Mouse (Mus musculus): Measurements from ENCODE around the gene Dennd4b. TPM values are rescaled to one million over a fixed set of nuclear protein-coding genes. Genes with fewer than 3 reads are reported as not detected.

Gene Dennd4b
- polyA plus RNA-seq, 1 experiment from 2014 or later: 4.0 TPM

GRCm38 (mm10) chr3:90309589-90309988 lies 44.6 kb downstream of the Dennd4b start:
- H3K4me2 ChIP-seq (replicated peaks): no peak overlapping the region
- H3K9me3 ChIP-seq (replicated peaks): no peaks in the 10 kb centered on the region
- H3K27ac ChIP-seq (replicated peaks): no peak overlapping the region
- no peak for ATAC-seq (ENCODE audit: insufficient number of reproducible peaks, low FRiP score, low TSS enrichment, low read depth)
- H3K4me3 ChIP-seq (replicated peaks): no peak overlapping the region
- H3K36me3 ChIP-seq: no peaks in the 10 kb centered on the region
- H3K9ac ChIP-seq: no peak overlapping the region
- no peaks in the 10 kb centered on the region for H3K27me3 ChIP-seq
- no peaks in the 10 kb centered on the region for H3K4me1 ChIP-seq

- ATAC-seq (ENCODE audit: insufficient number of reproducible peaks, low FRiP score, low TSS enrichment, low read depth): no peak
- Histone ChIP-seq H3K27ac (replicated peaks) (no peak overlapping the region), H3K9me3 (replicated peaks) (no peaks in the 10 kb centered on the region), H3K4me1 (no peaks in the 10 kb centered on the region), H3K4me3 (replicated peaks) (no peak overlapping the region), H3K27me3 (no peaks in the 10 kb centered on the region), H3K36me3 (no peaks in the 10 kb centered on the region), H3K4me2 (replicated peaks) (no peak overlapping the region), H3K9ac (no peak overlapping the region)
Measured at GRCm38 (mm10) chr3:90313367-90313766, 48.4 kb downstream of the Dennd4b start.

- no peak overlapping the region for H3K27ac ChIP-seq (replicated peaks)
- no peak overlapping the region for H3K9ac ChIP-seq
- no peaks in the 10 kb centered on the region for H3K9me3 ChIP-seq (replicated peaks)
- no peaks in the 10 kb centered on the region for H3K36me3 ChIP-seq
- H3K4me1 ChIP-seq: no peaks in the 10 kb centered on the region
- H3K27me3 ChIP-seq: no peaks in the 10 kb centered on the region
- H3K4me2 ChIP-seq (replicated peaks): no peak overlapping the region
- H3K4me3 ChIP-seq (replicated peaks): no peak overlapping the region
- no peak for ATAC-seq (ENCODE audit: insufficient number of reproducible peaks, low FRiP score, low TSS enrichment, low read depth)
Measured at GRCm38 (mm10) chr3:90314241-90314640, 49.3 kb downstream of the Dennd4b start.

DNA sequence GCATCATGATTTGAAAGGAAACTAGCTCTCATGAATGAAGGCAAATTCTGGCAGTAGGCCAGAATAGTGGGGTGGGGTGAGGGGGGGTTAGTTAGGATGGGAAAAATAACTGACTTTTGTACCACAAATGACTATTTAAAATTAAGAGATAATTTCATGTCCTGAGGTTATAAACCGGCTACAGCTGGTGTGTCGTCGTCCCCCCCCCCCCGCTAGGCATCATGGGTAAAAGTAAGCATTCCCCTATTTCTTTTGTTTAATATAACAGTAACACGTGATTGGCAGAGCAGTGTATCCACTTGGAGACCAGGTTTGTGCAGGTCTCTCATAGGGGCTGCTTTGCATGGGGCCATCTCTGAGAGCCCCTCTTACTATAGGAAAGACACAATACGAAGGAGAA lies 57.3 kb downstream of the Dennd4b start:
- ATAC-seq (ENCODE audit: insufficient number of reproducible peaks, low FRiP score, low TSS enrichment, low read depth): no peak
- Histone ChIP-seq H3K4me3 (replicated peaks) (no peak overlapping the region; the same call in 1 of the 2 replicates), H3K9ac (no peak overlapping the region), H3K36me3 (no peaks in the 10 kb centered on the region; the same call in 1 of the 2 replicates), H3K27ac (replicated peaks) (peak overlapping the region; percentile 65), H3K4me1 (peaks cover 21% of the 10 kb centered on the region), H3K9me3 (replicated peaks) (no peaks in the 10 kb centered on the region), H3K4me2 (replicated peaks) (peak overlapping the region; percentile 12; the same call in 1 of the 2 replicates), H3K27me3 (no peaks in the 10 kb centered on the region)
- 30% methylated on average over 6 of the region's 6 CpGs for WGBS

DNA sequence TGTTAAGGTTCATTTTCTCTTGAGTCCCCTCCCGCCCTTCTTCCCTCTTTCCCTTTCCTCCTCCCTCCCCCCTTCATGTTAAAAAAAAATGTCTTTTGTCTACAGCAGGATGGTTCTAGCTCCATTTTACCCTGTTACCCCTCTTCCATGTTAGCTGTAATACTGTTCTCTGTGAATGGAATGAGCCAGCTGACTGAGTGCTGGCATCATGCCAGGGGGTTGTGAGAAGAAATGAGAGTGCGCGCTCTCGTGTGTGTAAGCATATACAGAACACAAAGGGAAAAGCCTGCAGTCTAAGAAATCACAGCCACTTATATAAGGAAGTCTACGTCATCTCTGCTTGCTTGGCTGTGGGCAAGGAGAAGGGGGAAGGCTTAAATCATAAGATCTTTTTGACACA lies 58.1 kb downstream of the Dennd4b start:
- Histone ChIP-seq H3K9me3 (replicated peaks) (no peaks in the 10 kb centered on the region), H3K27me3 (no peaks in the 10 kb centered on the region), H3K27ac (replicated peaks) (peak overlapping the region; percentile 73), H3K9ac (no peak overlapping the region), H3K36me3 (no peaks in the 10 kb centered on the region; the same call in 1 of the 2 replicates), H3K4me3 (replicated peaks) (no peak overlapping the region), H3K4me1 (peaks cover 21% of the 10 kb centered on the region), H3K4me2 (replicated peaks) (peak overlapping the region; percentile 12; the same call in 1 of the 2 replicates)
- WGBS: 9% methylated on average over 5 of the region's 5 CpGs
- peak; percentile 84 for ATAC-seq (ENCODE audit: insufficient number of reproducible peaks, low FRiP score, low TSS enrichment, low read depth)

Small RNA genes within 50 kb of the gene (microRNA-seq; reads per million reads assigned to microRNA genes)
- gene Mir7012 (ENCODE audit: borderline number of aligned reads): not detected

Other genes with a start within 250 kb of the Dennd4b start
- gene 4933434E20Rik, start 213.5 kb upstream of the Dennd4b start, polyA plus RNA-seq (2015; fragmentation: Nextera tagmentation; extraction: Ambion mirVana): 132 and 149 TPM in 2 replicates
- gene Ubap2l, start 212.6 kb upstream of the Dennd4b start, polyA plus RNA-seq (2015; fragmentation: Nextera tagmentation; extraction: Ambion mirVana): 175 and 176 TPM in 2 replicates
- 439 and 441 TPM in 2 replicates for gene Tpm3, start 192.5 kb upstream of the Dennd4b start, polyA plus RNA-seq (2015; fragmentation: Nextera tagmentation; extraction: Ambion mirVana)
- gene Nup210l, start 161.1 kb upstream of the Dennd4b start, polyA plus RNA-seq (2015; fragmentation: Nextera tagmentation; extraction: Ambion mirVana): 0.36 and 0.42 TPM in 2 replicates
- gene Rps27, start 51.5 kb upstream of the Dennd4b start, polyA plus RNA-seq (2015; fragmentation: Nextera tagmentation; extraction: Ambion mirVana): 1,680 and 1,915 TPM in 2 replicates
- 34.0 and 35.0 TPM in 2 replicates for gene Rab13, start 51.5 kb upstream of the Dennd4b start, polyA plus RNA-seq (2015; fragmentation: Nextera tagmentation; extraction: Ambion mirVana)
- 111 and 121 TPM in 2 replicates for gene Jtb, start 33.6 kb upstream of the Dennd4b start, polyA plus RNA-seq (2015; fragmentation: Nextera tagmentation; extraction: Ambion mirVana)
- 6.1 and 7.3 TPM in 2 replicates for gene Creb3l4, start 21.7 kb upstream of the Dennd4b start, polyA plus RNA-seq (2015; fragmentation: Nextera tagmentation; extraction: Ambion mirVana)
- gene Slc39a1, start 17.0 kb upstream of the Dennd4b start, polyA plus RNA-seq (2015; fragmentation: Nextera tagmentation; extraction: Ambion mirVana): 107 and 115 TPM in 2 replicates
- gene Crtc2, start 11.0 kb upstream of the Dennd4b start, polyA plus RNA-seq (2015; fragmentation: Nextera tagmentation; extraction: Ambion mirVana): 24.7 and 27.8 TPM in 2 replicates
- 15.2 and 16.8 TPM in 2 replicates for gene Gatad2b, start 28.0 kb downstream of the Dennd4b start, polyA plus RNA-seq (2015; fragmentation: Nextera tagmentation; extraction: Ambion mirVana)
- 32.1 and 34.6 TPM in 2 replicates for gene Slc27a3, start 124.8 kb downstream of the Dennd4b start, polyA plus RNA-seq (2015; fragmentation: Nextera tagmentation; extraction: Ambion mirVana)
- 27.6 and 28.5 TPM in 2 replicates for gene Ints3, start 168.4 kb downstream of the Dennd4b start, polyA plus RNA-seq (2015; fragmentation: Nextera tagmentation; extraction: Ambion mirVana)
- 5.9 and 6.2 TPM in 2 replicates for gene Npr1, start 200.7 kb downstream of the Dennd4b start, polyA plus RNA-seq (2015; fragmentation: Nextera tagmentation; extraction: Ambion mirVana)
- 182 and 183 TPM in 2 replicates for gene Ilf2, start 210.9 kb downstream of the Dennd4b start, polyA plus RNA-seq (2015; fragmentation: Nextera tagmentation; extraction: Ambion mirVana)
- gene Snapin, start 225.8 kb downstream of the Dennd4b start, polyA plus RNA-seq (2015; fragmentation: Nextera tagmentation; extraction: Ambion mirVana): 95.4 and 104 TPM in 2 replicates
- gene Chtop, start 244.3 kb downstream of the Dennd4b start, polyA plus RNA-seq (2015; fragmentation: Nextera tagmentation; extraction: Ambion mirVana): 155 and 159 TPM in 2 replicates
- 52.3 and 63.7 TPM in 2 replicates for gene S100a1, start 249.2 kb downstream of the Dennd4b start, polyA plus RNA-seq (2015; fragmentation: Nextera tagmentation; extraction: Ambion mirVana)
- gene S100a13, start 249.2 kb downstream of the Dennd4b start, polyA plus RNA-seq (2015; fragmentation: Nextera tagmentation; extraction: Ambion mirVana): 45.9 and 51.8 TPM in 2 replicates